In genomic region chr6:54565665-54566545, GRCm38 (mm10) we compare ENCODE assay signal across 8 mouse cellular contexts. TPM values are rescaled to one million over a fixed set of nuclear protein-coding genes. Genes with fewer than 3 reads are reported as not detected.
A peak's percentile ranks its signal among the peaks of the same experiment; 100 is the strongest.
DNase-seq lines count a peak whose midpoint lies in the region; ATAC-seq lines count a peak whose summit lies in the region.

Scrn1 (minus strand) TSS chr6:54566489.

- H3K27me3 ChIP-seq in forebrain, embryonic 13.5 days, result no peaks in the 10 kb centered on the region
- 0 out of 2 replicates have a peak, but pooled peaks cover 7% of the 10 kb centered on the region for H3K27me3 ChIP-seq in heart, embryonic 15.5 days
- H3K27me3 ChIP-seq in liver, embryonic 12.5 days (replicated peaks), result peaks cover 69% of the 10 kb centered on the region
- H3K27me3 ChIP-seq in neural tube, embryonic 12.5 days (replicated peaks), result no peaks in the 10 kb centered on the region

- peak within 1 kb of the TSS; percentile 80 for H3K4me3 ChIP-seq in forebrain, embryonic 13.5 days
- peak within 1 kb of the TSS; percentile 68 for H3K4me3 ChIP-seq in heart, embryonic 15.5 days
- peak within 1 kb of the TSS; percentile 44 for H3K4me3 ChIP-seq in liver, embryonic 12.5 days
- peak within 1 kb of the TSS; percentile 61 for H3K4me3 ChIP-seq in neural tube, embryonic 12.5 days

- H3K4me2 ChIP-seq in forebrain, embryonic 13.5 days, result peak within 1 kb of the TSS; percentile 77
- peak within 1 kb of the TSS; percentile 99 for H3K4me2 ChIP-seq in heart, embryonic 15.5 days
- H3K4me2 ChIP-seq in liver, embryonic 12.5 days, result peak within 1 kb of the TSS; percentile 70
- H3K4me2 ChIP-seq in neural tube, embryonic 12.5 days (replicated peaks), result peak within 1 kb of the TSS; percentile 85

- peak within 1 kb of the TSS; percentile 84 for H3K27ac ChIP-seq in forebrain, embryonic 13.5 days
- H3K27ac ChIP-seq in heart, embryonic 15.5 days, result peak within 1 kb of the TSS; percentile 32; the same call in 1 of the 2 replicates
- H3K27ac ChIP-seq in liver, embryonic 12.5 days, result no peak within 1 kb of the TSS
- peak within 1 kb of the TSS; percentile 80 for H3K27ac ChIP-seq in neural tube, embryonic 12.5 days

- H3K4me1 ChIP-seq in forebrain, embryonic 13.5 days, result peaks cover 76% of the 10 kb centered on the region
- peaks cover 14% of the 10 kb centered on the region for H3K4me1 ChIP-seq in heart, embryonic 15.5 days (replicated peaks)
- 0 out of 2 replicates have a peak, but pooled peaks cover 9% of the 10 kb centered on the region for H3K4me1 ChIP-seq in liver, embryonic 12.5 days
- H3K4me1 ChIP-seq in neural tube, embryonic 12.5 days, result peaks cover 39% of the 10 kb centered on the region

- under 1% methylated on average over 60 of the region's 60 CpGs for WGBS in forebrain, embryonic 13.5 days
- WGBS in heart, embryonic 15.5 days, result 2% methylated on average over 60 of the region's 60 CpGs
- 1% methylated on average over 60 of the region's 60 CpGs for WGBS in liver, embryonic 12.5 days (ENCODE audit: insufficient replicate concordance)
- under 1% methylated on average over 60 of the region's 60 CpGs for WGBS in neural tube, embryonic 12.5 days

- H3K36me3 ChIP-seq in forebrain, embryonic 13.5 days (ENCODE audit: poor library complexity, severe bottlenecking), result no peaks in the 10 kb centered on the region
- H3K36me3 ChIP-seq in heart, embryonic 15.5 days, result no peaks in the 10 kb centered on the region
- no peaks in the 10 kb centered on the region for H3K36me3 ChIP-seq in liver, embryonic 12.5 days
- no peaks in the 10 kb centered on the region for H3K36me3 ChIP-seq in neural tube, embryonic 12.5 days

- H3K9me3 ChIP-seq in forebrain, embryonic 13.5 days (replicated peaks), result no peaks in the 10 kb centered on the region
- no peaks in the 10 kb centered on the region for H3K9me3 ChIP-seq in heart, embryonic 15.5 days (replicated peaks)
- no peaks in the 10 kb centered on the region for H3K9me3 ChIP-seq in liver, embryonic 12.5 days (replicated peaks)
- no peaks in the 10 kb centered on the region for H3K9me3 ChIP-seq in neural tube, embryonic 12.5 days

- DNase-seq in ES-CJ7 (ENCODE audit: low read depth, low spot score), result peak; percentile 68
- peak; percentile 31 for DNase-seq in c-Kit-positive CD71-negative TER-119-negative erythroid progenitor cells, embryonic 14.5 days (ENCODE audit: low read depth)
- peak; percentile 37 to 52 for DNase-seq in kidney, postnatal 36 days
- peak; percentile 53 for DNase-seq in thymus, postnatal 14 days

- peak within 1 kb of the TSS; percentile 77 for H3K9ac ChIP-seq in forebrain, embryonic 13.5 days
- H3K9ac ChIP-seq in heart, embryonic 15.5 days, result peak within 1 kb of the TSS; percentile 55
- H3K9ac ChIP-seq in liver, embryonic 12.5 days, result no peak within 1 kb of the TSS
- H3K9ac ChIP-seq in neural tube, embryonic 12.5 days, result peak within 1 kb of the TSS; percentile 80

- ATAC-seq in forebrain, embryonic 13.5 days, result peak; percentile 91
- ATAC-seq in heart, embryonic 15.5 days (replicated peaks; ENCODE audit: insufficient number of reproducible peaks, insufficient read depth, low FRiP score, low read depth), result peak; percentile 76
- ATAC-seq in liver, embryonic 12.5 days, result no peak
- peak; percentile 90 for ATAC-seq in neural tube, embryonic 12.5 days (ENCODE audit: low FRiP score, low read depth)

RNA-seq across cellular contexts. Expression of gene Scrn1, which starts in this region (rescaled TPM):
- 129 and 131 TPM in 2 replicates for polyA plus RNA-seq in forebrain, embryonic 13.5 days (2015; fragmentation: Nextera tagmentation; extraction: Ambion mirVana)
- 7.1 and 7.6 TPM in 2 replicates for polyA plus RNA-seq in heart, embryonic 15.5 days (2015; fragmentation: Nextera tagmentation; extraction: Ambion mirVana)
- polyA plus RNA-seq in liver, embryonic 12.5 days (2016; fragmentation: Nextera tagmentation; extraction: Ambion mirVana), result 0.60 and 0.68 TPM in 2 replicates
- 88.2 and 88.7 TPM in 2 replicates for polyA plus RNA-seq in neural tube, embryonic 12.5 days (2016; fragmentation: Nextera tagmentation; extraction: Ambion mirVana)

Comparison
In these comparisons a context has a peak if more than half of its experiments do, and no peak if none do; other contexts are left out.
1. RNA of gene Scrn1 (polyA plus RNA-seq): 129 to 131 TPM in forebrain, embryonic 13.5 days and 88.2 to 88.7 TPM in neural tube, embryonic 12.5 days; 7.1 to 7.6 TPM in heart, embryonic 15.5 days and 0.60 to 0.68 TPM in liver, embryonic 12.5 days; every median in the first group is over 10 times any median in the second.
2. Peak in every context shown above with its lines, with median percentiles within 50 percentile points of each other: DNase-seq, H3K4me2 ChIP-seq and H3K4me3 ChIP-seq.